Mouse (Mus musculus) hindbrain, embryonic 12.5 days (tissue): ENCODE results near the gene Tpx2. TPM values are rescaled to one million over a fixed set of nuclear protein-coding genes. Genes with fewer than 3 reads are reported as not detected.

ENCODE experiments used
- ATAC-seq: fragments of 200-750 bp; cut with Nextera tagmentation; 2 replicates; pipeline ENCODE4 v1.8.0; 2017; ENCODE audit warnings: moderate TSS enrichment; ENCODE audit not compliant: low FRiP score
- H3K27ac ChIP-seq: fragments of 300-500 bp; sonication (generic); 2 replicates; pipeline ENCODE4 v1.5.1; 2016; ENCODE audit warnings: mild to moderate bottlenecking
- H3K27me3 ChIP-seq: fragments of 300-500 bp; sonication (generic); 2 replicates; pipeline ENCODE4 v1.6.1; 2016; ENCODE audit warnings: mild to moderate bottlenecking
- H3K36me3 ChIP-seq: fragments of 300-500 bp; sonication (generic); 2 replicates; pipeline ENCODE4 v1.6.1; 2016; ENCODE audit warnings: mild to moderate bottlenecking
- H3K4me1 ChIP-seq: fragments of 300-500 bp; sonication (generic); 2 replicates; pipeline ENCODE4 v1.6.1; 2016
- H3K4me2 ChIP-seq: fragments of 300-500 bp; sonication (generic); replicated peaks from 2 replicates; pipeline ENCODE4 v1.6.1; 2016; ENCODE audit warnings: mild to moderate bottlenecking
- H3K4me3 ChIP-seq: fragments of 300-500 bp; sonication (generic); 2 replicates; pipeline ENCODE4 v1.5.1; 2016; ENCODE audit warnings: mild to moderate bottlenecking
- H3K9ac ChIP-seq: fragments of 300-500 bp; sonication (generic); 2 replicates; pipeline ENCODE4 v1.6.1; 2016; ENCODE audit warnings: mild to moderate bottlenecking, moderate library complexity
- H3K9me3 ChIP-seq: fragments of 300-500 bp; sonication (generic); replicated peaks from 2 replicates; pipeline ENCODE4 v1.6.1; 2016; ENCODE audit warnings: mild to moderate bottlenecking
- WGBS: fragments of 180-500 bp; shearing (Covaris S2); methylation state at CpG from one replicate; pipeline ENCODE4 v1.1.7; 2016; 5-methylcytosine and 5-hydroxymethylcytosine counted together
- polyA plus RNA-seq: library from polyadenylated mRNA; unstranded; fragments of >200 nt; fragmentation: Nextera tagmentation; extraction: Ambion mirVana; gene quantifications from 2 replicates; pipeline ENCODE4 v1.2.1, GENCODE M21; 2016

Tpx2 gene
- polyA plus RNA-seq, 1 experiment from 2014 or later: 81.5 TPM

- peaks cover 72% of the 10 kb centered on the region for H3K4me1 ChIP-seq
- 100% methylated on average over 1 of the region's 1 CpGs for WGBS
- peaks cover 22% of the 10 kb centered on the region for H3K36me3 ChIP-seq
- H3K4me2 ChIP-seq: no peak overlapping the region
- no peak overlapping the region for H3K9ac ChIP-seq
- no peaks in the 10 kb centered on the region for H3K27me3 ChIP-seq
- H3K9me3 ChIP-seq: no peaks in the 10 kb centered on the region
- ATAC-seq: no peak
- no peak overlapping the region for H3K4me3 ChIP-seq
- H3K27ac ChIP-seq: no peak overlapping the region
Observed at GRCm38 (mm10) chr2:152823770-152824169, 24.0 kb upstream of the Tpx2 start.

GRCm38 (mm10) chr2:152824438-152825167 is 23.2 kb upstream of the Tpx2 start:
- H3K9me3 ChIP-seq: no peaks in the 10 kb centered on the region
- no peak overlapping the region for H3K9ac ChIP-seq
- ATAC-seq: no peak
- no peak overlapping the region for H3K27ac ChIP-seq
- no peak overlapping the region for H3K4me2 ChIP-seq
- H3K27me3 ChIP-seq: no peaks in the 10 kb centered on the region
- H3K36me3 ChIP-seq: peaks cover 13% of the 10 kb centered on the region; the same call in 1 of the 2 replicates
- WGBS: 84% methylated on average over 3 of the region's 3 CpGs
- no peak overlapping the region for H3K4me3 ChIP-seq
- peaks cover 76% of the 10 kb centered on the region for H3K4me1 ChIP-seq

GRCm38 (mm10) chr2:152825168-152825697 is 22.5 kb upstream of the Tpx2 start:
- Histone ChIP-seq H3K27ac (no peak overlapping the region), H3K4me1 (peaks cover 72% of the 10 kb centered on the region), H3K9me3 (no peaks in the 10 kb centered on the region), H3K4me2 (0 out of 2 replicates have a peak overlapping the region, but pooled peaks have one; percentile 6), H3K4me3 (no peak overlapping the region), H3K9ac (no peak overlapping the region), H3K36me3 (peaks cover 11% of the 10 kb centered on the region; the same call in 1 of the 2 replicates), H3K27me3 (no peaks in the 10 kb centered on the region)
- WGBS: 78% methylated on average over 4 of the region's 4 CpGs
- no peak for ATAC-seq

- Histone ChIP-seq H3K36me3 (peaks cover 6% of the 10 kb centered on the region; the same call in 1 of the 2 replicates), H3K9ac (no peak overlapping the region), H3K27ac (no peak overlapping the region), H3K4me1 (peaks cover 67% of the 10 kb centered on the region), H3K9me3 (no peaks in the 10 kb centered on the region), H3K4me3 (no peak overlapping the region), H3K4me2 (0 out of 2 replicates have a peak overlapping the region, but pooled peaks have one; percentile 6), H3K27me3 (no peaks in the 10 kb centered on the region)
- ATAC-seq: no peak
- WGBS: 93% methylated on average over 2 of the region's 2 CpGs
Observed at GRCm38 (mm10) chr2:152825713-152826112, 22.1 kb upstream of the Tpx2 start.

GRCm38 (mm10) chr2:152826481-152826880 is 21.3 kb upstream of the Tpx2 start:
- Histone ChIP-seq H3K4me2 (peak overlapping the region; percentile 84), H3K4me3 (no peak overlapping the region), H3K27me3 (no peaks in the 10 kb centered on the region), H3K4me1 (peaks cover 59% of the 10 kb centered on the region), H3K27ac (no peak overlapping the region), H3K9ac (no peak overlapping the region), H3K9me3 (no peaks in the 10 kb centered on the region), H3K36me3 (peaks cover 6% of the 10 kb centered on the region; the same call in 1 of the 2 replicates)
- 87% methylated on average over 3 of the region's 3 CpGs for WGBS
- no peak for ATAC-seq

GRCm38 (mm10) chr2:152827321-152828010 is 20.3 kb upstream of the Tpx2 start:
- WGBS: 89% methylated on average over 8 of the region's 8 CpGs
- peak overlapping the region; percentile 84 for H3K4me2 ChIP-seq
- H3K9me3 ChIP-seq: no peaks in the 10 kb centered on the region
- H3K27me3 ChIP-seq: no peaks in the 10 kb centered on the region
- peak overlapping the region; percentile 70 for H3K4me3 ChIP-seq
- peaks cover 54% of the 10 kb centered on the region for H3K4me1 ChIP-seq
- no peak for ATAC-seq
- H3K27ac ChIP-seq: no peak overlapping the region
- H3K9ac ChIP-seq: peak overlapping the region; percentile 94; the same call in 1 of the 2 replicates
- H3K36me3 ChIP-seq: no peaks in the 10 kb centered on the region

GRCm38 (mm10) chr2:152828011-152828370 is 19.8 kb upstream of the Tpx2 start:
- WGBS: 67% methylated on average over 4 of the region's 4 CpGs
- Histone ChIP-seq H3K9me3 (no peaks in the 10 kb centered on the region), H3K36me3 (no peaks in the 10 kb centered on the region), H3K4me3 (peak overlapping the region; percentile 70), H3K4me1 (peaks cover 54% of the 10 kb centered on the region), H3K9ac (peak overlapping the region; percentile 94; the same call in 1 of the 2 replicates), H3K27me3 (no peaks in the 10 kb centered on the region), H3K27ac (no peak overlapping the region), H3K4me2 (peak overlapping the region; percentile 84)
- ATAC-seq: no peak

GRCm38 (mm10) chr2:152828532-152828931 is 19.2 kb upstream of the Tpx2 start:
- Histone ChIP-seq H3K9me3 (no peaks in the 10 kb centered on the region), H3K36me3 (no peaks in the 10 kb centered on the region), H3K4me1 (peaks cover 54% of the 10 kb centered on the region), H3K4me3 (peak overlapping the region; percentile 70), H3K27ac (0 out of 2 replicates have a peak overlapping the region, but pooled peaks have one; percentile 30), H3K9ac (peak overlapping the region; percentile 94), H3K4me2 (peak overlapping the region; percentile 84), H3K27me3 (no peaks in the 10 kb centered on the region)
- 39% methylated on average over 1 of the region's 1 CpGs for WGBS
- ATAC-seq: no peak

GRCm38 (mm10) chr2:152829367-152829881 is 18.3 kb upstream of the Tpx2 start:
- Histone ChIP-seq H3K27me3 (no peaks in the 10 kb centered on the region), H3K27ac (peak overlapping the region; percentile 98; the same call in 1 of the 2 replicates), H3K9me3 (no peaks in the 10 kb centered on the region), H3K4me1 (peaks cover 49% of the 10 kb centered on the region), H3K36me3 (no peaks in the 10 kb centered on the region), H3K9ac (peak overlapping the region; percentile 94), H3K4me3 (peak overlapping the region; percentile 70), H3K4me2 (peak overlapping the region; percentile 84)
- 68% methylated on average over 23 of the region's 23 CpGs for WGBS
- no peak for ATAC-seq

GRCm38 (mm10) chr2:152830021-152830921 is 17.5 kb upstream of the Tpx2 start:
- Histone ChIP-seq H3K4me3 (peak overlapping the region; percentile 70), H3K27me3 (no peaks in the 10 kb centered on the region), H3K4me1 (peaks cover 43% of the 10 kb centered on the region), H3K9ac (peak overlapping the region; percentile 94), H3K4me2 (peak overlapping the region; percentile 84), H3K36me3 (no peaks in the 10 kb centered on the region), H3K27ac (peak overlapping the region; percentile 98), H3K9me3 (no peaks in the 10 kb centered on the region)
- WGBS: 1% methylated on average over 31 of the region's 31 CpGs
- ATAC-seq: peak; percentile 83

- Histone ChIP-seq H3K27ac (peak within 1 kb of the TSS; percentile 98), H3K4me2 (peak within 1 kb of the TSS; percentile 84), H3K9ac (peak within 1 kb of the TSS; percentile 94), H3K27me3 (no peaks in the 10 kb centered on the region), H3K4me1 (peaks cover 35% of the 10 kb centered on the region), H3K36me3 (no peaks in the 10 kb centered on the region), H3K4me3 (peak within 1 kb of the TSS; percentile 70), H3K9me3 (no peaks in the 10 kb centered on the region)
- ATAC-seq: peak; percentile 97
- WGBS: under 1% methylated on average over 74 of the region's 74 CpGs
Observed at GRCm38 (mm10) chr2:152831019-152831878, 16.5 kb upstream of the Tpx2 start, which contains the start of gene Bcl2l1. Gene Bcl2l1, minus strand, starts transcription at chr2:152831728.
